Mouse (Mus musculus): Measurements from ENCODE around the gene Abcg4. TPM values are rescaled to one million over a fixed set of nuclear protein-coding genes. Genes with fewer than 3 reads are reported as not detected.
"Not testable (repeated sequence)": the region's sequence is repeated elsewhere in the genome, so short reads cannot be mapped to it uniquely, and the experiment has no call there.

The Abcg4 gene
- total RNA-seq (2021) = 10 to 100 TPM; 62.1 TPM
- long read RNA-seq, experiment 1, transcript Abcg4-201 (14 exons, 3,476 nt) = minor isoform, 5 of 87 reads
- long read RNA-seq, experiment 1, transcript Abcg4-208 (15 exons, 3,999 nt) = major isoform, 47 of 87 reads
- long read RNA-seq, experiment 1, partial matches to known transcripts = 11 of 87 reads
- long read RNA-seq, experiment 1, other reads (novel, unspliced or antisense) = 24 of 87 reads
- long read RNA-seq, experiment 2, transcript Abcg4-208 (15 exons, 3,999 nt) = major isoform, 28 of 55 reads
- long read RNA-seq, experiment 2, partial matches to known transcripts = 8 of 55 reads
- long read RNA-seq, experiment 2, other reads (novel, unspliced or antisense) = 15 of 55 reads

GRCm38 (mm10) chr9:44288076-44288958 is at the start of gene Abcg4:
Gene Abcg4, minus strand, starts transcription at chr9:44288615.
- DNase-seq (ENCODE audit: extremely low spot score in 1 of 2, low spot score in 2 of 2) = peak; percentile 42 to 55
- no peak for TF ChIP-seq CTCF (IDR thresholded peaks at IDR 0.05)
- peak within 1 kb of the TSS; percentile 90 for H3K4me3 ChIP-seq
- intact Hi-C loops (cut with DNase I) = no loop called here
- peak within 1 kb of the TSS; percentile 88 for H3K27ac ChIP-seq

- Histone ChIP-seq H3K4me3 (no peak overlapping the region), H3K27ac (no peak overlapping the region)
- intact Hi-C loops (cut with DNase I) = no loop called here
- no peak for TF ChIP-seq CTCF (IDR thresholded peaks at IDR 0.05)
- DNase-seq (ENCODE audit: extremely low spot score in 1 of 2, low spot score in 2 of 2) = no peak
Measured at GRCm38 (mm10) chr9:44337436-44338169, 49.2 kb upstream of the Abcg4 start.

GRCm38 (mm10) chr9:44336964-44337363 is 48.5 kb upstream of the Abcg4 start:
- no peak overlapping the region for H3K27ac ChIP-seq
- H3K4me3 ChIP-seq = 0 out of 2 replicates have a peak overlapping the region, but pooled peaks have one; percentile 18
- no peak for DNase-seq (ENCODE audit: extremely low spot score in 1 of 2, low spot score in 2 of 2)
- intact Hi-C loops (cut with DNase I) = no loop called here
- TF ChIP-seq CTCF (IDR thresholded peaks at IDR 0.05) = no peak

GRCm38 (mm10) chr9:44336513-44336912 is 48.1 kb upstream of the Abcg4 start:
- 0 out of 2 replicates have a peak overlapping the region, but pooled peaks have one; percentile 18 for H3K4me3 ChIP-seq
- H3K27ac ChIP-seq; intact Hi-C loops (cut with DNase I); DNase-seq (ENCODE audit: extremely low spot score in 1 of 2, low spot score in 2 of 2): not testable (repeated sequence)

GRCm38 (mm10) chr9:44336093-44336406 is 47.6 kb upstream of the Abcg4 start:
- Histone ChIP-seq H3K4me3 (peak overlapping the region; percentile 85), H3K27ac (no peak overlapping the region; the same call in 1 of the 2 replicates)
- TF ChIP-seq CTCF (IDR thresholded peaks at IDR 0.05) = no peak
- intact Hi-C loops (cut with DNase I) = no loop called here
- DNase-seq (ENCODE audit: extremely low spot score in 1 of 2, low spot score in 2 of 2) = no peak

- Histone ChIP-seq H3K4me3 (peak overlapping the region; percentile 85), H3K27ac (peak overlapping the region; percentile 96)
- no peak for TF ChIP-seq CTCF (IDR thresholded peaks at IDR 0.05)
- no peak for DNase-seq (ENCODE audit: extremely low spot score in 1 of 2, low spot score in 2 of 2)
- intact Hi-C loops (cut with DNase I) = no loop called here
Measured at GRCm38 (mm10) chr9:44335331-44336092, 47.1 kb upstream of the Abcg4 start.

- TF ChIP-seq CTCF (IDR thresholded peaks at IDR 0.05) = peak; percentile 56
- Histone ChIP-seq H3K4me3 (peak within 1 kb of the TSS; percentile 85), H3K27ac (peak within 1 kb of the TSS; percentile 96)
- DNase-seq (ENCODE audit: extremely low spot score in 1 of 2, low spot score in 2 of 2) = peak; percentile 96 to 98
- intact Hi-C loops (cut with DNase I) = loop anchor here (1.0 to 5.0 kb wide), 2 partner anchors 8 to 37 kb away; partner anchors contain the start of gene Dpagt1
Measured at GRCm38 (mm10) chr9:44334396-44335330, 46.2 kb upstream of the Abcg4 start, which contains the start of gene H2afx. Gene H2afx, plus strand, starts transcription at chr9:44334694.

- no peak for TF ChIP-seq CTCF (IDR thresholded peaks at IDR 0.05)
- Histone ChIP-seq H3K4me3 (no peak overlapping the region), H3K27ac (no peak overlapping the region)
- intact Hi-C loops (cut with DNase I) = loop anchor here (5.0 kb wide), 1 partner anchor 36 kb away; no protein-coding TSS in a partner anchor
- DNase-seq (ENCODE audit: extremely low spot score in 1 of 2, low spot score in 2 of 2) = no peak
Measured at GRCm38 (mm10) chr9:44332918-44333638, 44.7 kb upstream of the Abcg4 start.

GRCm38 (mm10) chr9:44330736-44331135 is 42.3 kb upstream of the Abcg4 start:
- Histone ChIP-seq H3K4me3 (no peak overlapping the region), H3K27ac (no peak overlapping the region)
- intact Hi-C loops (cut with DNase I) = loop anchor here (5.0 kb wide), 1 partner anchor 33 kb away; no protein-coding TSS in a partner anchor
- TF ChIP-seq CTCF (IDR thresholded peaks at IDR 0.05) = no peak
- DNase-seq (ENCODE audit: extremely low spot score in 1 of 2, low spot score in 2 of 2) = no peak
